Mouse (Mus musculus): ENCODE data around the gene Ptf1a.

Ptf1a gene

GRCm38 (mm10) chr2:19444931-19445831 is at the start of gene Ptf1a:
Gene Ptf1a (plus strand): TSS chr2:19445663.
- in situ Hi-C loops (cut with MseI, MboI), result no loop called here

DNA sequence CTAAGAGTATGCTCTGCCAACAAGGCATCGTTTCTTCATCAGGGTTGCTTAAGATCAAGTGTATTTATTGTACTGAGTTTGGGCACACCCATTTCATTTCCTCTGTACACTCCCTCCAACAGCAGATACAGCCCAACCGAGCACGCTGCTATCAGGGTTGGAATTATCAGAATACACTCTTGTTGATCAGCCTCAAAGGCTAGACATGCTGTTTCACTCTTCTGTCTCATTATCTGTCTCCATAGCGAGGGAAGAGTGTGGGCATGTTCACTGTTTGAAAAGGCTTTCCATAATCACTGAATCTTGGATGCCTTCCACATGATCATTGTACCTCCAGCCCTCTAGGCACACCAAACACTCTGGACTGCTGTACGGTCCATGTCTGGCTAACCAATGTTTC is 40.1 kb upstream of the Ptf1a start:
- in situ Hi-C loops (cut with MseI, MboI), result no loop called here

- in situ Hi-C loops (cut with MseI, MboI), result no loop called here
Observed at GRCm38 (mm10) chr2:19406531-19406930, 38.9 kb upstream of the Ptf1a start.

DNA sequence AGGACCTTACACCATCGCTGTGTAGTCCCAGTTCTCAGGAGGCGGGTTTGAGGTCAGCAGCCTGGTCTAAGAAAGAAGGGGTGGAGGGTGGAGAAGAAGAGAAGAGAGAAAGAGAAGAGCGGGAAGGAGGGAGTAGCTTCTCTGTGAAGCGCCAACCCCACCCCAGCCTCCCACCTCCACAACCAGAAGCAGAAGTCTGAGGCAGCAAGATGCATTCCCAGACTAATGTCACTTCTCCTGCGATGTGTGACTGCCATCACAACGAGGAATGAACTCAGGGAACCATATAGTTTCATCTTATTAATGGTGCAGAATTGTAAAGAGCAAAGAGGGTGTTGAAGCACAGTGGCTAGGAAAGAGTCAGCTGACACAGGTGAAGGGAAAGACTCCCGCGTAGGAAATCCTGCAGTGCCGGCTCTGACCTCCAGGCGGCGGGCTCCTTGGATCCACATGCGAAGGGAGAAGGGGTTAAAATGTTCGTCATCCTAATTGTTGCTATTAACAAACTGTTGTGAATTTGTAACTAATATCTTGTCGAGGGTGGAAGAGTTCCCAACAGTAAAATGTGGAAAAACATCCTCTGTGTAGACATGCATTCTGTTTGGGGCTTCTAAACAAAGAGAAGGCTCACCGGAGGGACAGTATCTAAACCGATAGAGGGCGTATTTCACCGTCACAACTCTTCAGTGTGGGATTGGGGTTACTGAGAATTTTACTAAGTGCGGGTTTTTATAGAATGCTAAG is 31.1 kb upstream of the Ptf1a start:
- in situ Hi-C loops (cut with MseI, MboI), result loop anchor here in 1 of 2 experiments (5.0 kb wide), 1 partner anchor 108 kb away; no protein-coding TSS in a partner anchor

DNA sequence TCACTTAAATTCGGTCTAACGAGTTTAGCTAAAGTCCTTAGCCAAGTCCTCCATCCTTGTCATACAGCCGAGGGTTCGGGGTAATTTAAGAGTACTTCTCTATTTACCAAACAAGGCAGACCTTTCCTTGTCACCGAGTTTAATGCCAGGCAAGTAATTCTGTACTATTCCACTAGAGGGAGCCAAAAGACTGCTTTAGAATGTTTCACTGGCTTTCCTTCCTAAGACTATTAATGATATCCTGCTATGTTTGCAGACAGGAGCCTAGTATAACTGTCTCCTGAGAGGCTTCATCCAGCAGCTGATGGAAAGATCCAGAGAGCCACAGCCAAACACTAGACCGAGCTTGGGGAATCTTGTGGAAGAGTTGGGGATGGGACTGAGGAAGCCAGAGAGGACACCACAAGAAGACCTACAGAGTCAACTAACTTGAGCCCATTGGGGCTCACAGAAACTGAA is 30.4 kb upstream of the Ptf1a start:
- in situ Hi-C loops (cut with MseI, MboI), result loop anchor here in 1 of 2 experiments (5.0 kb wide), 1 partner anchor 102 kb away; no protein-coding TSS in a partner anchor

- in situ Hi-C loops (cut with MseI, MboI), result loop anchor here in 1 of 2 experiments (5.0 kb wide), 1 partner anchor 101 kb away; no protein-coding TSS in a partner anchor
Observed at GRCm38 (mm10) chr2:19416066-19416465, 29.4 kb upstream of the Ptf1a start.

GRCm38 (mm10) chr2:19419686-19420345 is 25.6 kb upstream of the Ptf1a start:
- in situ Hi-C loops (cut with MseI, MboI), result loop anchor here in 1 of 2 experiments (5.0 kb wide), 1 partner anchor 97 kb away; no protein-coding TSS in a partner anchor

DNA sequence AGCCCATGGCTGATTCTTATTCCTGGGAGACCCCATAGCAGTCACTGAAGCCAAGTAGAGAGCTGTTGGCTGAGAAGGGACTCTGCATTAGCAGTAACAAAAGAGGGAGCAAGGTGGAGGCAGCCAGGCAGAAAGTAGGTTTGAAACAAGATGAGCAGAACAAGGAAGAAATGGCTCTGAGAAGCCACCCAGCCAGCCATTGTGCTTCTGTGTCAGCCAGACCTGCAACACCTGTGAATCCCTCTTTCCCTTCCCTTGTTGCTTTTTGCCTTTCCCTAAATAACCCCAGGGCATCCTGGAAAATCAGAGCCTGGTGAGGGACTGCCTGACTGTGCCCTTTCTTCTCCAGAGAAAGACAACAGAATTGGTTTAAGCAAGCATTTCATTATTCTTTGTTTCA is 23.2 kb upstream of the Ptf1a start:
- in situ Hi-C loops (cut with MseI, MboI), result no loop called here

- in situ Hi-C loops (cut with MseI, MboI), result no loop called here
Observed at GRCm38 (mm10) chr2:19423086-19423485, 22.4 kb upstream of the Ptf1a start.

GRCm38 (mm10) chr2:19429031-19429430 is 16.4 kb upstream of the Ptf1a start:
- in situ Hi-C loops (cut with MseI, MboI), result no loop called here

- in situ Hi-C loops (cut with MseI, MboI), result no loop called here
Observed at GRCm38 (mm10) chr2:19429691-19430690, 15.5 kb upstream of the Ptf1a start.

GRCm38 (mm10) chr2:19430746-19431145 is 14.7 kb upstream of the Ptf1a start:
- in situ Hi-C loops (cut with MseI, MboI), result no loop called here

- in situ Hi-C loops (cut with MseI, MboI), result no loop called here
Observed at GRCm38 (mm10) chr2:19431186-19431585, 14.3 kb upstream of the Ptf1a start.

DNA sequence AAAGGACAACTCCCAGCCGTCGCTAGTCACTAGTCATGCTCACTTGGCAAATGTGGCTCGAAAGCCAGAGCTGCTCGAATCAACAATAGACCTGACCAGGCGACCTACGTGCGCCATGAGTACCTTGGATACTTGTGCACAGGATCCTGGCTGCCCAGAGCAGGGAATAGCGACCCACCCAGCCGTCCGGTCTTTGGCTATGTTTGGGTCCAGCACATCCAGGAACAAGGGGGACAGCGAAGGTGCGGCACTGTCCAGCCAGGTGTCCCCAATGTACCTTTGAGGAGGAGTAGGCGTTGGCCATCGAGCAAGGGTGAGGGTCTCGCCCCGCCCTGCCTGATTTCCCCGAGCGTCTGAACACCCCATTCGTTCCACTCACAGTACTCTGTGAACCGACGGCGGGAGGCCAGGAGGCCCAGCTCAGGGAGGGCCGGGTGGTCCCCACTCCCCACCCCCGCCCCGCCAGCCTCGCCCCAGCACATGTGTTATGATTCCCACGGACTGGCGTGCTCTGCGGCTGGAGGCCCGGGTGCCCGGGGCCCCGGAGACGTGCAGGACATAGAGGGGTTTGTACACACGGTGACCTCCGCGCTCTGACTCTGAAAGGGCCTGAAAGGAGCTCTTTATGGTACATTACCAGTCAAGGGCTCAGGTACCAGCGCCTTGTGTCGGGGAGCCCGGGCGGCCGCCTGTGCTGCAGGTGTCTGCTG is 13.7 kb upstream of the Ptf1a start:
- in situ Hi-C loops (cut with MseI, MboI), result no loop called here

GRCm38 (mm10) chr2:19444346-19444745 is 1.1 kb upstream of the Ptf1a start:
- in situ Hi-C loops (cut with MseI, MboI), result no loop called here

GRCm38 (mm10) chr2:19445871-19446501 is 523 bp downstream of the Ptf1a start:
- in situ Hi-C loops (cut with MseI, MboI), result no loop called here

DNA sequence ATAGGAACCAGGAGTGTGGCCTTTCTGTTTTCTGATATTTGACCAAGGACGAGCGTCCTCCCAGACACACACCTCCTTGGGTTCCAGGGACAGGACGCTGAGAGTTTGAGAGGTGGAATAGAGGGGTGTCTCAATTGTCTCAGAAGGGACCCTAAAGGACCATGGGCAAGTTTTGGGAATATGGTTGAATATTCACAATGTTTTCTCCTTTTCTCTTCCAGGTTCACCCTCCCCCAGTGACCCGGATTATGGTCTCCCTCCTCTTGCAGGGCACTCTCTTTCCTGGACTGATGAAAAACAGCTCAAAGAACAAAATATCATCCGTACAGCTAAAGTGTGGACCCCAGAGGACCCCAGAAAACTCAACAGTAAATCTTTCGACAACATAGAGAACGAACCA is 1.3 kb downstream of the Ptf1a start:
- in situ Hi-C loops (cut with MseI, MboI), result no loop called here

DNA sequence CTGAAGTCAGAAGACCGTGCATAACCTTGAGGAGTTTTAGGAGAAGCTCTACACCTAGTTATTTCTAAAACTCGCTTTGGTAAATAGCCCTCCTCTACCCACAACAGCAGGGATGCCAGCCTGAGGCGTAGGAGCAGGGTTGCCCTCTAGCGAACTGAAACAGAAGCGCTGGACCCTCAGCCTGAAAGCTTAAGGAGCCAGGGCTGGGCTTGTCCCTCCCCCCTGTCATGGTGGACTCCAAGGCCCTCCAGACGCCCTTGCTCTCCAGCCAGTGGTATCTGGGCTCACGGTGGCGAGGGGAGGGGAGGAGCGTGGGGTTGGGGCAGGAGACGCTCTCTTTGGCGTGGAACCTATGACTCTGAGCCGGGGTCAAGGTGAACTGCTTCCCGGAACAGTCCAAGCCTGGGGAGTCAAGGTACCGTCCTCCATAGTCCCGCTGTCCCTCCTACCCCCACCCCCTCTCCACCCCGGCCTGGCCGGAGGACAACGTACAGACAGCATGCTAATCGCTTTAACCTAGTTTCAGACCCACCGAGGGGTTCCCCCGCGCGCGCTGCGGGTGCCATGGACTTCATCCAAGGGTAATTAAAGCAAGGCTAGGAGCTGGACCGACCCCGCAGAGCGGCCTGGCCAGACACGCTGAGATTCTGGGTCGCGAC is 2.7 kb downstream of the Ptf1a start:
- in situ Hi-C loops (cut with MseI, MboI), result no loop called here

GRCm38 (mm10) chr2:19449308-19449707 is 3.8 kb downstream of the Ptf1a start:
- in situ Hi-C loops (cut with MseI, MboI), result no loop called here

Measured in mouse trophoblast stem cell (cell line).